Mouse (Mus musculus) erythroblast, adult 5-6 weeks (primary cell): Measurements from ENCODE around the gene Glod4. TPM values are rescaled to one million over a fixed set of nuclear protein-coding genes. Genes with fewer than 3 reads are reported as not detected.

Source experiments
- ATAC-seq: replicated peaks from 2 replicates; pipeline ENCODE4 v1.8.0; 2016; ENCODE audit warnings: moderate number of reproducible peaks, mild to moderate bottlenecking, moderate TSS enrichment, inconsistent platforms; ENCODE audit not compliant: poor library complexity, low FRiP score, severe bottlenecking
- total RNA-seq, 2 experiments: library from RNA; stranded (forward) in 1 of 2; stranded (reverse) in 1 of 2; fragments of 150-400 nt in 1 of 2; fragments of 200-764, 138-1000 nt in 1 of 2; gene quantifications; 2 replicates each; pipeline versions ENCODE4 v1.2.3 to v1.2.4; 2015 to 2017; ENCODE audit warnings: low replicate concordance in 2 of 2

Gene Glod4
- total RNA-seq, 2 experiments from 2014 or later: 31.5 to 55.0 TPM

- no peak for ATAC-seq
These were observed 142.4 kb downstream of the Glod4 start for GRCm38 (mm10) chr11:76101154-76101553.

DNA sequence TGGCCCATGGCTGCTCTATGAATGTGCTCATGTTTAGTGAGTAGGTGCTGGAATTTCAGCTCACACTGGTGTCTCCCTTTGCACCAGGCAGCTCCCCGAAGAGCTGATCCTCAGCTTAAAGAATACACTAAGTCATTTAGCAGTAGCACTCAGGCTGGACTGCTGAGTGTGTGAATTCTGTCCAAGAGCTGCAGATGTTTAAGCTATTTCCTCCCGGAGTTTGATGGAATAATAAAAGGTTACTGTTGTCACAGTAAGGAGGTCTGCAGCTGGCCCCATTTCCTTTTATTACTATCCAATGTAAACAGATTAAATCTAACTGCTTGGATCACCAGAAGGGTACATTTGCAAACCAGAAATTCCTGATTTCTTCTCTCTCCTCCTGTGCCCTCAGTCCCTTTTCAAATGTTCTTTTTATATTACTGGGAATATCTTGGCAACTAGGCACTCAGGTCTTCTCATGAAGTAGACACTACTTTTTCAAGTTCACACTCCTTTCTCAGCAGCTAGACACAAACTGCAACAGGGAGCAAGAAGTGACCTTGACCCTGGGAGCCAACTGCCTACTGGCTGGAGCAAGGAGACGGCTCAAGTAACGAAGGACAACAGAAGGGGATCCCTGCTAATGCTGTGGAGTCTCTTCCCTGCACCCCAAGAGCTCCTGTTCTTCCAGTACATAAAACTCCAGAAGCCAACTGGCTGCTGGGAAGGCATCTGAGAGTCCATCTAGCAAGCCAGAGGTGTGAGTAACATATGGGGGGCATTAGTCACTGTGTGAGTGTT, 144.1 kb downstream of the Glod4 start:
- ATAC-seq: no peak

DNA sequence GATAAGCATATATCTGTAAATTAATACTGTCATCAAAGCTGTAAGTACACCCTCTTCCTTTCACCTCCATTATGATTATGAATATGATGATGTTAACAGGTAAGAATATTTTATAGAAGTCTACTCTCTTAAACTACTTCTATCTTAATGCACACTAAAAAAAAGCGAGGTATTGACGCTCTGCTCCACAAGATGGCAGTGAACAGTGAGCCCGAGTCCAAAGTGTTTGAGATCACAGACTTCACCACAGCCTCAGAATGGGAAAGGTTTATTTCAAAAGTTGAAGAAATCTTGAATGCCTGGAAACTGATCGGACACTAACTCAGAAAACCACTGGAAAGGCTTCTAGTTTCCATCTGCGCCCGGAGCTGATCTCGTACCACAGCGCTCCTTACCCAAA, 149.9 kb downstream of the Glod4 start:
- no peak for ATAC-seq

GRCm38 (mm10) chr11:76089776-76090175, 153.7 kb downstream of the Glod4 start:
- ATAC-seq: no peak

GRCm38 (mm10) chr11:76088506-76088905, 155.0 kb downstream of the Glod4 start:
- ATAC-seq: no peak

- ATAC-seq: peak; percentile 67
These were observed 157.5 kb downstream of the Glod4 start for GRCm38 (mm10) chr11:76085898-76086591.

DNA sequence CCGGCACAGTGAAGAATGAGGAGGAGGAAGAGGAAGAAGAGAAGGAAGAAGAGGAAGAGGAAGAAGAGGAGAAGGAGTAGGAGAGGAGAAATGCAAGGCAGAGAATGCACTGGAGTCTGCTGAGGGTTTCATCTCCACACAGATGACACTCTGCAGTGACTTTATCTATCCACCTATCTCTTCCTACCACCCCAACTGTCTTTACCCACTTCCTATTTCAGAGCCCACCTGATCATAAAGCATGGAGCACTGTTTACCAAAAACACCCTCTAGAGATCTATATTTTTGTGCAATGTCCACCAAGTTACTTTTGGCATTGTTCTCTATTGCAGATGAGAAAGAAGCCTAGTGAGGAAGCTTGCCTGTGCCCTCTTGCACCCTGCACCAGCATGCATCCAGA, 158.6 kb downstream of the Glod4 start:
- ATAC-seq: no peak

DNA sequence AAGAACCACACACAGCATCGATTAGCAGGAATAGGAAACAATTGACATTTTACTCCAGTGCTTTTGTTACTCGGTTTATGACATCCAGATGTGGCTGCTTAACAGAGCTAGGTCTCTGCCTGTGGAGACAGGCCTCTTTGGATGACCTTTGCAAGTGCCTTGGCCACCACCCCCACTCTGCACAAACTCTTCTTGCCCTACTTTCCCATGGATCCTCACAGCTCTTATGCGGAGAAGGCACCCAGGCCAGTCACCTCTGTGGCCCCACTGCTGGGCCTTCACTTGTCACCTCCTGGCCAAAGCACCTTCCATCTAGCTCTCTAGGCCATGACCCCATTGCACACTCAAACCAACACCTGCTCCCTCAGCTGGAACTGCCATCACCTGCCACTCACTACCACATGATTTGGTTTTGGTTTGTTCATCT, 159.6 kb downstream of the Glod4 start:
- ATAC-seq: no peak

DNA sequence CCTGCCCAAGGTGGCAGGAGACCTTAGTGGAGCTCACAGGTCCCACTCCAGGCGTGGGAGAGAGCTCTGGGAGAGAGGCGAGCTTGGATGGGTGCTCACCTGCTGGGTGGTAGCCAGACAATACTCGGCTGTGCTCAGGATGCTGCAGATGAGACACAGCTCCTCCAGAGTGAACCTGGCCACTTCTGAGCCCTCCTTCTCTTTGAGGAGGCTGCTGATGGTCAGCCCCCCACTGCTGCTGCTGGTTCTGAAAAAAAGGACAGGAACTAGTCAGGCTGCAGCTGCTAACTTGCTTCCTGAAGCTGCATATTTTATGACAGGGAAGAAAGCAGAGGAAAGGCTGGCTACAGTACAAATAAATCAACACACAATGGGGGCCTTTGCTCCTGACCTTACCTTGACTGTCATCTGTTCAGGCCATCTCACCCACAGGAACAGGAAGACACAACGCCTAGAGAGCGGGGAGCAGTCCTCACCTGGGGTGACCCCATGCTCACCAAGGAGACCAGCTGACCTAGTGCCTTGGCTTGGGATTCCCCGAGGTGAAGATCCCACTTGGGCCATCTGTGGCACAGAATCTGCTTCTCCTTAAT, 162.4 kb downstream of the Glod4 start:
- no peak for ATAC-seq

DNA sequence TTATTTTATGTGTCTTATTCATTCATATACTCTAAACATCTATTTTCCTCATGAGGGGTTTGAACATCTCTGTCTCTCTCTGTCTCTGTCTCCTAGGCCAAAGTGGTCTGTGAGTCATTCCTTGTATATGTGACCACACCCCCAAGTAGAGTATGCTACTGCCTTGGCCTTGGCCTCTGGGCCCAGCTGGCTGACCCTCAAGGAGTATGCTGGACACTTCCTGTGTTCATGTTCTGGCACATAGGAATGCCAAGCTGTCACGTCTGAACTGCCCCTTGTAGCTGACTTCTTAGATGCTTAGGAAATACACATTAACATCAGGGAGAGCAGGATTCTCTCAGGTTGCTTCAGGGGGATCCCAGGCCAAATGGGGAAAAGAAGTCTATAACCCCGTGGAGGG, 163.2 kb downstream of the Glod4 start:
- ATAC-seq: no peak

DNA sequence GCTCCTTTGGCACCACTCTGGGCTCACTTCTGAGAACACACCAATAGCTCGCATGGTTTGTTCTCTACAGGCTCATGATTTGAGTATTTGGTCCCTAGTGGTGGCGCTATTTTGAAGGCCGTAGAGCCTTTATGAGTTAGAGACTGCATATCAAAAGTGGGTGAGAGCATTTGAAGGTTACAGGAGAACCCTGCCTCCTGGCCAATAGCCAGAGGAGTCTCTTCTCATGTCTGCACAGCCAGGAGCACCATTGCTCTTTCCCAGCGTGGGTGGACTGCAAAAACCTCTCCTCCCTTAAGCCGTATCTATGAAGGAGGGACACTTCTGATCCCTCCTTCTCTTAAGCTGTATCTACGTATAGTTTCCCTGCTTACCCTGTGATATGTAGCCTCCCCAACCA, 166.2 kb downstream of the Glod4 start:
- no peak for ATAC-seq

GRCm38 (mm10) chr11:76074296-76075093, 169.0 kb downstream of the Glod4 start:
- ATAC-seq: no peak

Other genes starting within 250 kb of the Glod4 start
- not detected in 2 replicates for gene 1700016K19Rik, start 243.8 kb downstream of the Glod4 start, total RNA-seq (2015; ENCODE audit: low replicate concordance)
- not detected in 2 replicates for gene 1700016K19Rik, start 243.8 kb downstream of the Glod4 start, total RNA-seq (2017; ENCODE audit: low replicate concordance)
- gene Rflnb, start 215.9 kb downstream of the Glod4 start, total RNA-seq (2015; ENCODE audit: low replicate concordance): 19.6 and 22.5 TPM in 2 replicates
- 23.4 and 23.6 TPM in 2 replicates for gene Rflnb, start 215.9 kb downstream of the Glod4 start, total RNA-seq (2017; ENCODE audit: low replicate concordance)
- 9.4 and 14.6 TPM in 2 replicates for gene Vps53, start 64.1 kb downstream of the Glod4 start, total RNA-seq (2015; ENCODE audit: low replicate concordance)
- gene Vps53, start 64.1 kb downstream of the Glod4 start, total RNA-seq (2017; ENCODE audit: low replicate concordance): 13.0 and 13.1 TPM in 2 replicates
- gene Fam57a, start 64.1 kb downstream of the Glod4 start, total RNA-seq (2015; ENCODE audit: low replicate concordance): 1.5 and 3.6 TPM in 2 replicates
- gene Fam57a, start 64.1 kb downstream of the Glod4 start, total RNA-seq (2017; ENCODE audit: low replicate concordance): 0.17 and 3.5 TPM in 2 replicates
- not detected in 2 replicates for gene Dbil5, start 26.1 kb downstream of the Glod4 start, total RNA-seq (2015; ENCODE audit: low replicate concordance)
- not detected in 2 replicates for gene Dbil5, start 26.1 kb downstream of the Glod4 start, total RNA-seq (2017; ENCODE audit: low replicate concordance)
- gene Gemin4, start 26.1 kb downstream of the Glod4 start, total RNA-seq (2015; ENCODE audit: low replicate concordance): 2.9 TPM in 1 of 2 replicates, not detected in the other
- 0.42 TPM in 1 of 2 replicates, not detected in the other for gene Gemin4, start 26.1 kb downstream of the Glod4 start, total RNA-seq (2017; ENCODE audit: low replicate concordance)
- gene Mrm3, start within 50 bp of the Glod4 start, total RNA-seq (2015; ENCODE audit: low replicate concordance): 2.7 and 4.2 TPM in 2 replicates
- 3.2 and 4.7 TPM in 2 replicates for gene Mrm3, start within 50 bp of the Glod4 start, total RNA-seq (2017; ENCODE audit: low replicate concordance)
- 5.0 and 9.0 TPM in 2 replicates for gene Nxn, start 155.4 kb upstream of the Glod4 start, total RNA-seq (2015; ENCODE audit: low replicate concordance)
- gene Nxn, start 155.4 kb upstream of the Glod4 start, total RNA-seq (2017; ENCODE audit: low replicate concordance): 3.2 and 3.7 TPM in 2 replicates
- 5.4 and 6.3 TPM in 2 replicates for gene Timm22, start 163.2 kb upstream of the Glod4 start, total RNA-seq (2015; ENCODE audit: low replicate concordance)
- 1.6 and 1.7 TPM in 2 replicates for gene Timm22, start 163.2 kb upstream of the Glod4 start, total RNA-seq (2017; ENCODE audit: low replicate concordance)